Mouse (Mus musculus) gastrocnemius, postnatal 36 days (tissue): ENCODE measurements around the gene Gstp3. TPM values are rescaled to one million over a fixed set of nuclear protein-coding genes. Genes with fewer than 3 reads are reported as not detected.
A peak's percentile ranks its signal among the peaks of the same experiment; 100 is the strongest.
"Not testable (repeated sequence)": the region's sequence is repeated elsewhere in the genome, so short reads cannot be mapped to it uniquely, and the experiment has no call there.

Experiments
- DNase-seq, 2 experiments: peaks; one replicate each; pipeline ENCODE4 v3.0.0; 2022
- intact Hi-C: fragments of 180-260 bp; cut with DNase I; formaldehyde crosslinking; loops from one replicate; pipeline ENCODE4 v1.15.1; 2025
- total RNA-seq, 2 experiments: library from RNA; stranded (reverse); gene quantifications; 2 replicates each; pipeline ENCODE4 v1.2.3; 2021

Gstp3 gene
- total RNA-seq, 2 experiments from 2014 or later = not detected

DNA sequence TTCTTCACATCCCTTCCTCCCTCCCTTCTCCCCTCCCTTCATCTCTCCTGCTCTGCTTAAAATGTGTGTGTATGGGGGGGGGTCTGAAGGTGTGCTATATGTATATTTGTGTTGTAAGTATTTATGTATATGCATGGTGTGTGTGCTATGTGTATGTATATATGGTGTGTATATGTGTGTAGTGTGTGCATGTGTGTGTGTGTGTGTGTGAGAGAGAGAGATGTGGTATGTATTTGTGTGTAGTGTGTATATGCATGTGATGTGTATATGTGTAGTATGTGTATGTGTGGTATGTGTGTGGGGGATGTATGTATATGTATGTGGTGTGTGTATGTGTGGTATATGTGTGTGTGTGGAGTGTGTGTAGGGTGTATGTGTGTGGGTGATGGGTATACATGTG is 7.5 kb upstream of the Gstp3 start:
- intact Hi-C loops = no loop called here
- no peak for DNase-seq

DNA sequence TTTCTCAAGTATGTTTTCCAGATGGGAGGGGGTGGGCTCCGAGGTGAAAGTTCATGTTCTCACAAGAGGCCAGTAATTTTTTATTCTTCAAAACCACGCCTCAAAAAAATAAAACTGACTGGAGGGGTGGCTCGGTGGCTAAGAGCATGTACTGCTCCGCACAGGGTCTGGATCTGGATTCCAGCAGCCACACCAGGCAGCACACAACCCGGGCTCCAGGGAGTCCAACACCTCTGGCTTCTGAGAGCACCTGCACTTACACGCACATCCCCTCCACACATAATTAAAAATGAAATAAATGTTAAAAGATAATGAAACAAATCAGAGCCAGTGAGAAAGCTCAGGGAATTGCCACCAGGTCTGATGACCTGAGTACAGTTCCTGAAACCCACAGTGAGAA is 6.9 kb upstream of the Gstp3 start:
- intact Hi-C loops = no loop called here
- no peak for DNase-seq

GRCm38 (mm10) chr19:4064501-4064900 is 5.1 kb upstream of the Gstp3 start:
- DNase-seq, intact Hi-C loops: not testable (repeated sequence)

DNA sequence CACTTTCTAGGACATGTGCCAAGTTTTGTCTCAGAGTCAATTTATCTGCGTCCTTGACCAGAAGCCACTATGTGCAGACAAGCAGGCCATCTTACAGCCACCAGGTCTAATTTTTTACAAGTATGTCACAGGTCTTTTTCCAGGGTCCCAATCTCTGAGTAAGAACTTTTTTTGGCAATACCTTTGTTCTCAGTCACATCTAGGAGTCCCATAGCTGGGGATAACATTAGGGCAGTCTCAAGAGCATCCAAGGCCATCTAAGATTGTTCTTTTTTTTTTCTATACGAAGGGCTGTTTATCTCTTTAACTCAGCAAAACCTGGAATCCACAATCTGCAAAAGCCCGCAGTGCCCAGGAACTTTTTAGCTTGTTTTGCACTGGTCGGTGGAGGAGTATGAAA is 4.0 kb upstream of the Gstp3 start:
- DNase-seq, intact Hi-C loops: not testable (repeated sequence)

- DNase-seq = no peak
Observed at GRCm38 (mm10) chr19:4060899-4061465, 1.6 kb upstream of the Gstp3 start.

DNA sequence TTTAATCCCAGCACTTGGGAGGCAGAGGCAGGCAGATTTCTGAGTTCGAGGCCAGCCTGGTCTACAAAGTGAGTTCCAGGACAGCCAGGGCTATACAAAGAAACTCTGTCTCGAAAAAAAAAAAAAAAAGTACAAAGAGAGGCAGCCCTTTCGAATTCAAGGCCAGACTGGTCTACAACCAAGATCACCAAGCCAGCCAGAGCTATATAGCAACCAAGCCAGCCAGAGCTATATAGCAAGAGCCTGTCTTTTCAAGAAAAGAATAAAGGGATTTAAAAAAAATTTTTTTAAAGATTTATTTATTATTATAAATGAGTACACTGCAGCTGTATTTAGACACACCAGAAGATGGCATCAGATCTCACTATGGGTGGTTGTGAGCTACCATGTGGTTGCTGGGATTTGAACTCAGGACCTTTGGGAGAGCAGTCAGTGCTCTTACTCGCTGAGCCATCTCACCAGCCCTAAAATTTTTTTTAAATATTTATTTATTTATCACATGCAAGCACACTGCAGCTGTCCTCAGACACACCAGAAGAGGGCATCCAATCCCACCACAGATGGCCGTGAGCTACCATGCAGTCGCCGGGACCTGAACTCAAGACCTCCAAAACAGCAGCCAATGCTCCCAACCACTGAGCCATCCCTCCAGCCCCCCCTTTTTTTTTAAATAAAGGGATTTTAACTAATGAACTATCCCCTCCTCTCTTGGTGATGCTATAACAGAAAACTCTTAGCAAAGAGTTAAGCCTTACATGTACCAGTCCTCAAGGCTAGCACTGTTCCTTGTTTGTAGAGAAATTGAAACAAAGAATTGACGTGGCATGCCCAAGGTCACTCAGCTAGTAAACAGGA is 902 bp upstream of the Gstp3 start:
- intact Hi-C loops, DNase-seq: not testable (repeated sequence)

More at GRCm38 (mm10) chr19:4060899-4061465, 1.6 kb upstream of the Gstp3 start:
- intact Hi-C loops = no loop called here

GRCm38 (mm10) chr19:4058581-4058980 is 788 bp downstream of the Gstp3 start:
- DNase-seq = no peak
- intact Hi-C loops = no loop called here

DNA sequence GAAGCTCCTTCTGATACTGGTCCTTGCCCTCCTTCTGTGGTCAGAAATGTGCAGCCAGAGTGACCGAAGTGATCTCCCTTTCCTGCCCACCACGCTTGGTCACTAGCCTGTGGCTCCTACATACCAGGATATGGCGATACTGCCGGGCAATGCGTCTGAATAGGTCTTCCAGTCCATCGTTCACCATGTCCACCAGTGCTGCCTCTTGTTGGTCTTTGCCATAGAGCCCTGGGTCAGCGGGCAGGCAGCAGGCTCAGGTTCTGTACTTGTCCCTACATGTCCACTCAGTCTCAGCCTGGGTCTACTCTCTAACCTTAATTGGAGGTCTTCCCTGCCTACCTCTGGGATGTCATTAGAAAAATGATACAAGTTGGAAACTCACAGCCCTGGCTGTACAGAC is 1.4 kb downstream of the Gstp3 start:
- intact Hi-C loops = no loop called here

DNA sequence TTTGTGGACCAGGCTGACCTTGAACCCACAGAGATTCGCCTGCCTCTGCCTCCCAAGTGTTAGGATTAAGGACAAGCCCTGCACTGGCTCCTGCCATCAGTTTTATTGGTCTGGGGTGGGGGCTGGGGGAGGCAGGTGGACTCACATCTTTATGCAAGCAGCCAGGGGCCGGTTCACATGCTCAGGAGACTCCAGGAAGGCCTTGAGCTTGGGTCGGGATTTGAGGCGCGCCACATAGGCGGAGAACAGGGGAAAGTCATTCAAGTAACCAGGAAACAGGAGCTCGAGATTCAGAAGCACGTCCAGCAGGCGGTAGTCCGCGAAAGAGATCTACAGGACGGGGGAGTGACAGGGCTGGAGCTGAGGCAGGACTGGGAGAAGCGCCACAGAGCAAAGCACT is 2.0 kb downstream of the Gstp3 start:
- intact Hi-C loops = no loop called here
- no peak for DNase-seq

More for the DNA sequence above, 1.4 kb downstream of the Gstp3 start:
- no peak for DNase-seq

DNA sequence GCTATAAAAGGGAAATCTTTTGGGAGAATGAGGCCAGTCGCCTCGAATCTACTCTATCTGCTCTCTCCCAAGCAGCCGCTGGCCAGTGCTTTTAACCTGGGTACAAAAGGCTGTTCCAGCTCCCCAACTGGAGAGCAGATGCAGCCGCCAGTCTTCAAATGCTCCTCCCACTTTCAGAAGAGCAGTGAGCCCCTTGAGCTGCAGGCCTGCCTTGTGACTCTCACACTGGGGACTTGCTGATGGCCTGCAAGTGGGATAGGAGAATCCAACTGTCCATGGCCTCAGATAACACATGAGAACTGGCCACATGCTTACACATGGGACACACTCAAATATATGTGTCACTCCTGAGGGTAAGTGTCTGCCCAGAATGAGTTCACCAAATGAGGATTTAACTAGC is 2.6 kb downstream of the Gstp3 start:
- intact Hi-C loops = no loop called here
- no peak for DNase-seq

DNA sequence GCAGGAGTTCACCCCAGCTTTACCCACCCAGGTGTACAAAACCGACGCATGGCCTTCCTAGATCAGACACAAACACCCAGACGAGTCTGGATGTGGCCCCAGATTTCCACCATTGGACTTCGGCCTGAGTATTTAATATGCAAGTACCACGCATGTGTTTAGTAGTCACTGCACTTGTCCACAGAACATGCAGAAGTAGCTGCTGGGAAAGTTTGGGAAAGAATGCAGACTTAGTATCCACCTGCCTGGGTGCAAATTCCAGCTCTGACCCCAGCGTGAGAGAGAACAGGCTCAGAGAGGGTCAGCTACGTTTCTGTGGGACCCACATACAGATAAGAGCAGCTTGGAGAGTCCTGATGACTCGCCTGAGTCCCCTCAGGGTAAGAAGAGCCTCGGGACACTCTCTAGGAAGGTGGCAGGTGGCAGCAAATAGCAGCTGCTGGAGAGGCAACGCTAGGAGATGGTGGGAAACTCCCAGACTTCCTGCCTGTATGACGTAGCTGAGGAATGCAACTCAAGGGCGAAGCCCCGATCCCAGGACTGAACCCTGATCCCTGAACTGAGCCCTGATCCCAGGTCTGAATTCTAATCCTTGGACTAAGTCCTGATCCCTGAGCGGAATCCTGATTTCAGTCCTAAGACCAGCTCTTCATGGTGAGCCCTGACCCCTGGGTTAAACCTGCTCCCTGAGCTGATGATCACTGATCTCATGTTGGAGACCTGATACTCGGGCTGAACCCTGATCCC is 3.2 kb downstream of the Gstp3 start:
- intact Hi-C loops = no loop called here
- no peak for DNase-seq

GRCm38 (mm10) chr19:4055216-4055946 is 4.0 kb downstream of the Gstp3 start:
- intact Hi-C loops = no loop called here
- DNase-seq = no peak

GRCm38 (mm10) chr19:4054613-4055012 is 4.8 kb downstream of the Gstp3 start:
- DNase-seq = no peak
- intact Hi-C loops = no loop called here

DNA sequence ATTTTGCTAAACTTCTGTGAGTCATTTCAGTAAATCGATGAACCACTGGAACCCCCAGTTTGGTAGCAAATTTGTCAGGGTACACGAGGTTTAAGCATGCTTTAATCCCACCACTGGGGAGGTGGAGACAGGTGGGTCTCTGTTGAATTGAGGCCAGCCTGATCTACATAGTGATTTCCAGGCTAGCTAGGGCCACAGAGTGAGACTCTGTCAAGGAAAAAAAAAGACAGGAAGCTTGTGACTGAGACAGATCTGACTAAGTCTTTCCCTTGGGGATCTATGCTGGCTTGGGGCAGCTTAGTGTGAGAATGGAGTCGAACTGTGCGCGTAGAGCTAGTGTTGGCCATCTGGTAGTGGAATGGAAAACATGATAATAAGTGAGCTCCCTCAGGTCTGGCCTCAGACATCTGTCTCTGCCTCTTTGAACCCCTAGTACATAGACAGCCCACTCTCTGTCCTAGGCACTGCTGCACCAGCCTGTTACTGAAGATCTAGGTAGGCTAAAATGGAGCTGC is 6.8 kb downstream of the Gstp3 start:
- intact Hi-C loops = loop anchor here (2.0 kb wide), 1 partner anchor 174 kb away; no protein-coding TSS in a partner anchor
- no peak for DNase-seq

DNA sequence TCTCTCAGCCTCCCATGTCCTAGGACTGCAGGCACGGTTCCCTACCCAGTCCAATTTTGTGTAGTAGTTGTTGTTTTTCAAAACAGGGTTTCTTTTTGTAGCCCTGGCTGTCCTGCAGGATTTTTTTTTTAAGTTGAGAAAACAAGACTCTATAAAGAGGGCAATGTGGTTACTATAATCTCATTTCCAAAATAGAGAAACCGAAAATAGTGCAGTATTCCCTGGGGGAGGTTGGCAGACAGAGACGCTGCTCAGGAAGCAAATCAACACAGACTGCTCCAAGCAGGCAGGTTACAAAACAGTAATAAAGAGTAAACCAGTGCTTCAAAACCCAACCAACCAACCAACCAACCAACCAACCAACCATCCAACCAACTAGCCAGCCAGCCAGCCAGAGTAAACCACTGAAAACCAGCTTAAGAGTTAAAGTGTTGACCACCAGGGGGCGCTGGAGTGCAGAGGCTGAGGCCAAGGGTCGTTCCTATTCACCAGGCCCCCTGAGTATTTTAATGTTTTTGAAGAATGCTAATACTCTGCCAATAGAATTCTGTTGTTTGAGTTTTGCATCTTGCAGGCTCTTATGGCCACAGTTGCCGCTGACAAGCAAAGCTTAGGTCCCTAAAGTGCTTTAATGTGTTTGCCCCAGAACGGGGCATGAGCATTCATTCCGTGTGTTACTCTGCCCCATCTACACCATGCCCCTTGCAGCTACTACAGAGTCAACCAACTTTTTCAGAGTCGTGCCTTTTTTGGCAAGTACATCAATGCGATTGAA is 7.4 kb downstream of the Gstp3 start:
- intact Hi-C loops = loop anchor here (2.0 kb wide), 1 partner anchor 175 kb away; no protein-coding TSS in a partner anchor
- DNase-seq = peak; percentile 54 to 61

DNA sequence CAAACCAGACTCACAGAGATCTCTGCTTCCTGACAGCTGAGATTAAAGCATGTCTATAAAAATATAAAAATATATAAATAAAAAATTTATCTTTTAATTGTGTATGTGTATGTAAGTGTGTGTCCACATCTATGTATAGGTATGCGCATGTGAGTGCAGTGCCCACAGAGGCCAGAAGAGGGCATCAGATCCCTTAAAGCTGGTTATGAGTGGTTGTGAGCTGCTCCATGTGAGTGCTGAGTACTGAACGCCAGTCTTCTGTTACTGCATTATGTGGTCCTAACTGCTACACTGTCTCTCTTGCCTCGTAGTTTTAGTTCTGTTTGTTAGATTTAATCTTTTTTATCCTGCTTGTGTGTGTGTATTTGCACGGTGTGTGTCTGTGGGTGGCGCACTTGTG is 8.4 kb downstream of the Gstp3 start:
- intact Hi-C loops = no loop called here
- no peak for DNase-seq

DNA sequence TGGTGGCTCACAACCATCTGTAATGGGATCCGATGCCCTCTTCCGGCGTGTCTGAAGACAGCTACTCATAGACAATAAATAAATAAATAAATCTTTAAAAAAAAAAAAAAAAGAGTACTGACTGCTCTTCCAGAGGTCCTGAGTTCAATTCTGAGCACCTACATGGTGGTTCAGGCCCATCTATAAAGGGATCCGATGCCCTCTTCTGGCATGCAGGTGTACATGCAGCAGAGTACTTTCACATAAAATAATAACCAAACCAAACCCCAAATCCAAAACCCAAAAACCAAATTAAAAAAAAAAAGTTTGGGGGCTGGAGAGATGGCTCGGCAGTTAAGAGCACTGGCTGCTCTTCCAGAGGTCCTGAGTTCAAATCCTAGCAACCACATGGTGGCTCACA is 10.3 kb downstream of the Gstp3 start:
- intact Hi-C loops, DNase-seq: not testable (repeated sequence)

- intact Hi-C loops = loop anchor here (1.0 kb wide), 1 partner anchor 28 kb away; no protein-coding TSS in a partner anchor
- DNase-seq = peak; percentile 66 to 73
Observed at GRCm38 (mm10) chr19:4047859-4048258, 11.5 kb downstream of the Gstp3 start.

- intact Hi-C loops = loop anchor here (1.0 kb wide), 1 partner anchor 27 kb away; no protein-coding TSS in a partner anchor
Observed at GRCm38 (mm10) chr19:4046866-4047254, 12.5 kb downstream of the Gstp3 start.

More at GRCm38 (mm10) chr19:4046866-4047254, 12.5 kb downstream of the Gstp3 start:
- no peak for DNase-seq
